Mouse (Mus musculus) heart, postnatal 0 days (tissue): Measurements from ENCODE around the gene Kcnc2.

ENCODE experiments used
- CTCF ChIP-seq: IDR thresholded peaks from 2 replicates; pipeline ENCODE4 v1.5.1; 2016; ENCODE audit warnings: antibody characterized with exemption, control low read depth, low read depth
- EP300 ChIP-seq: IDR thresholded peaks from 2 replicates; pipeline ENCODE4 v1.6.1; 2016; ENCODE audit warnings: antibody characterized with exemption, low read depth

- no peak for TF ChIP-seq EP300
- no peak for TF ChIP-seq CTCF
These were observed 129.9 kb downstream of the Kcnc2 start for GRCm38 (mm10) chr10:112400591-112401404.
